Mouse (Mus musculus) cerebellum, postnatal 4 days (tissue): ENCODE measurements around the gene Hook1.
"Not testable (repeated sequence)": the region's sequence is repeated elsewhere in the genome, so short reads cannot be mapped to it uniquely, and the experiment has no call there.

Experiments used
- DNase-seq, 2 experiments: peaks; one replicate each; pipeline ENCODE4 v3.0.0; 2022; ENCODE audit warnings: low spot score in 2 of 2, mixed read lengths in 1 of 2

Hook1 gene

DNA sequence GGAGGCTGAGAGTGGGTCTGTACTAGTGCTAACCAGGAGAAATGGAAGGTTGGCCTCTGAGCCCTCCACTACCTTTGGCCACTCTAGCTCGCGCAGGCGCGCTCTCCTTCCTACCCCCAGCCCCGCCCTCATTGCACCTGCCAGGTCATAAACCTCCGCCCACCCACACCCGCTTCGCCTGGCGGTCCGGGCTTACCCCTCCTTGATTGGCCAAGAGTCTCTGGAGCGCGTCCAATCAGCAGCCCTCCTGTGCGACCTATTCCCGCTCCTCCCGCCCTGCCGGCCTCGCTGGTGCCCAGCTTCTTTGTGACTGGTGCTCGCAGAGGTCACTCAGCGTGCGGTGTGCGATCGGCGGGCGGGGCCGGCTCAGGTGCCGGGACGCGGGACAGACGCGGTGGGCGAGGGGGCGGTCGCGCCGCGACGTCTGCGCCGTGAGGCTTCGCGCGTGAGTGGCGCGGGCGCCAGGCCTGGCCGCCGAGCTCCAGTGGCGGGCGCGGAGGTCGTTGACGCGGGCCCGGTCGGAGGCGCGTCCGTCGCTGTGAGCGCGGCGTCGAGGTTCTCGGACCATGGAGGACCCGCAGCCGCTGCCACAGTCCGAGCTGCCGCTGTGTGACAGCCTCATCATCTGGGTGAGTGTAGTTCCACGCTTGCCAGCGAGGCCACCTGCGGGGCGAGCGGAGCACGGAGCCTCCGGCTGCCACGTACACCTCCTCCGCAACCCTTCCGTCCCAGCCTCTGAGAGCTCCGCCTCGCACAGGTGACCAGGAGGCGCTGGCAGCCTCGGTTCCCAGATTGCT is at the start of gene Hook1:
TSS of gene Hook1 (plus strand) at position 313 of the 797 bp plus-strand sequence.
- peak; percentile 85 to 95 for DNase-seq

DNA sequence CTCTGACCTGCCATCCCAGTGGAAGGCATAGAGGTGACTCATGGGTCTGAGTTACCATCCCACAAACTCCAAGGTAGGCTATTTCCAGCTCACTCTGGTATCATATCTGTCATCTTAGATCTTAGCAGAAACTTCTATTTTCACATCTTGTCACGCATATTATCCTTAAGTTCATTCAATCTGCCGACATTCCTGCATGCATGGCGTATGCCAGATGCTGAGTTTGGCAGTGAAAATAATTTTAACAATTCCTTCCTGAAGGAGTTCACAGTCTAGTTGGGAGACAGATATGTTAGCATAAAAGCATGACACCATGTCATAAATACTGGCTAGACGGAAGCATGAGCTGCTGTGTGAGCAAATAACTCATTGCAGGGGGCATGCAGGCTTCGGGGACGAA is 49.3 kb upstream of the Hook1 start:
- DNase-seq: no peak

DNA sequence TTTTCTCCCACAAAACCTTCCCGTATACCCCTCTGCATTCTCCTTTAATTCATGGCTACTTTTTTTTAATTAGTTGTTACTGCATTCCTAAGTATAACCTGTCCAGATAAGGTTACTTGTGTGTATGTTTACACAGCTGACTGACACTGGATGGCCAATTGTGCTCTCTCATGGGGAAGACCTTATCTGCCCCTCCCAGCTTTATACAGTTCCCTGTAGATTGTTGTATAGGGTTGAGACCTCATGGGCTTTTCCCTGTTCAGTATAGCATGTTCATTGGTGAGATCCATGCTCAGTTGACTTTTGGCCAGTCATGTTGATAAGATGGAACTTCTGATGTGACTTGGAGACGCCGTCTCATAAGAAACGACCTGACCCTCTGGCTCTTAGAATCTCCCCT is 46.6 kb upstream of the Hook1 start:
- DNase-seq: no peak

DNA sequence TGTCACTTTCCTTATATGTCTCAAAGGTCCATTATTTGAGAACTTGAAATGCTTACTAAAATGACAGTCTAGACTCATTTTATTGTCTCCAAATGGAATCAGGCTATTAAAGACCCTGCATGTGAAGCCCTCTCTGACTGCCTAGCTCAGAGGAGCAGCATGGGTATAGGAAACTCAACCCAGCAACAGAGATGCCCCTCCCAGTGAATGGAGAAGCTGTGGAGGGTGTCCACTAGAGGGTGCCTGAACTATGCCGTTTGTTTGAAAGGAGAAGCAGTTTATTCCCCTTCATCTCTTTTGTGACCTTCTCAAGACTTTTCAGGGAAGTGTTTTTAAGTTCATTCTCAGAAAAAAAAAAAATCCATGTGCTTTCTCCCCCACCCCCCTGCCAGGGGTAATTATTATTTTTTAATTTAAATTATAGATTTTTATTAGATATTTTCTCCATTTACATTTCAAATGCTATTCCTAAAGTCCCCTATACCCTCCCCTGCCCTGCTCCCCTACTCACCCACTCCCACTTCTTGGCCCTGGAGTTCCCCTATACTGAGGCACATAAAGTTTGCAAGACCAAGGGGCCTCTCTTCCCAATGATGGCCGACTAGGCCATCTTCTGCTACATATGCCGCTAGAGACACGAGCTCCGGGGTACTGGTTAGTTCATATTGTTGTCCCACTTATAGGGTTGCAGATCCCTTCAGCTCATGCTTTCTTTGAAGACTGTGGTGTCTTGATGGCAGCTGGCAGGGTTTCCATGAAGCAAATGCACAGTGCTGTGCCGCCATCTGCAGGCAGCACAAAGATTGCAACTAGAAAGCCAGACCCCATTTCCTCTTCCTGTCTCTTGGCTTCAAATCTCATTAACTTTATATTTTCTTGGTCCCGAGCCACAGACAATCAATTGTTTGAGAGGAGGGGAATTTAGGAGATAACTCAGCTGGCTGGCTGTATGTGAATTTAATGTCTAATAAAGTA is 42.5 kb upstream of the Hook1 start:
- peak; percentile 57 to 84 for DNase-seq

DNA sequence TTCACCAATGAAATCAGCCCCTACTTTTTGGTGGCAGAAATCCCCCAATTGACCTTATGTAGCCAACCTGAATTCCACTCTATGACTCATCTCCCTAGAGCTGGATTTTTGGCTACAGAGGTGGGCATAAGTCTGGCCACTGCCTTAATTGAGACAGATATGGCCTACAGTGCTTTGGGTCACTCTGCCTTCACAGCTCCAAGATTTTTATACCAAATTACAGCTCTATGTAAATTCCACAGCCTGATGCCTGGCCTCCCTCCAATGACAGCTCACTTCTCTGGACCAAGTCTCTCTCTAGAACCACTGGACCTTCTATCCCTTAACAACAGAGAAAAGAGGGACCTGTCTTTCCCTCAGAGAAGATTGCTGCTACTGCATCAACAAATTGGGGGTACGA is 38.2 kb upstream of the Hook1 start:
- DNase-seq: no peak

DNA sequence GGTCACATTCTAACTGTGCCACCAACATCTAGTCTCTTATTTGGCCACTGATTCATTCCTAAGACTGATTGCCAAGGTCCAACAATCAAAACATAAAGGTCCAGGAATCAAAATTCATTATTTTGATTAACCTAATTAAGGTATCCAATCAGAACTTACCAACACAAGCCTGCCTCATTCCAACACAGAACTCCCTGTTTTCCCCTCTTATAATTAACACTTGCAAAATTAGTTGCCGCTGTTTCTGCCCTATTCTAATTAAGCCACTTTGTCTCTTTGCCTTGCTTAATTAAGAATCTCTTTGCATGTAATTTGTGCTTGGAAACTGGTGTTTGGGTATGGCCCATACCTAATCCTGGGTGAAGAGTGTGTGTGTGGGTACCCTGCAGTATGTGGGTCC is 37.1 kb upstream of the Hook1 start:
- no peak for DNase-seq

DNA sequence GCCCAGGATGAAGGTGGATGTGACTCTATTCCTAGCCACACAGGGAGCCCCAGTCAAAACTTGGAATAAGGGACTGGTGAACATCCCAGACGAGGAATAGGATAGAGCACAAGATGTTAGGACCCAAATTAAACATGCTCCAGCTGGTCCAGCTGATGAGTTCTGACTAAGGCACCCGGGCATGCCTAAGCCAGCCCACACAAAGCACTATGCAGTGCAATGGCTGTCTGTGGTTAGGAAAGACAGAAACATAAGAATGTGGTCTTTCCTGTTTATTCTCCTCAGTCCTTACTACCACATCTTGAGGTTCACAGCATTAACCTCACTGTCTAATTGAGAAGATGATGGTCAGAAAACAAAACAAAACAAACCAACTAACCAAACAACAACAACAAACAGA is 35.7 kb upstream of the Hook1 start:
- no peak for DNase-seq

DNA sequence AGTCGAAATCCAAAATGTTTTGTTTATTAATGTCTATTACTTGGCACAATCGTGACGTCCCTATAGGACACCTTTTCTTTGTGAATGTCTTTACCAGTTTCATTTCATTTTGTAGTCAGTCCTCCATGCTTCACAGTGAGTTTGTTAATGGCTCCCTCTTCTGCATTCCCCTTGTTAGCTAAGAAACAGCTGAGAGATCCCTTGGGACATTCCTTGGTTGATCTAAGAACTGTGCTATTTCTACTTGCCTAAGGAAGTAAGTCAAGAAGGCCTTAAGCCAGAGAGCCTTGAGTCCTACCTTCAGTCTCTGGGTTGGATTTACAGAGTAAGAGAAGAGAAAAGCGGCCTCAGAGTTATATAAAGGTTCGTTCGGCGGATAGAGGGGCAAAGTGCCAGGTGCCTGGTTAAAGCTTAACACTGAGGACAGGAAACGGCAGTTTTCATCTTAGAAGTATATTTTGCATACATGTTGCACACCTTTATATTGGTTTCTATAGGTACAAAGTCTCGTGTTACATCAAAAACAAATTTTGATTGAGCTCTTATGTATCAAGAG is 33.2 kb upstream of the Hook1 start:
- DNase-seq: no peak

DNA sequence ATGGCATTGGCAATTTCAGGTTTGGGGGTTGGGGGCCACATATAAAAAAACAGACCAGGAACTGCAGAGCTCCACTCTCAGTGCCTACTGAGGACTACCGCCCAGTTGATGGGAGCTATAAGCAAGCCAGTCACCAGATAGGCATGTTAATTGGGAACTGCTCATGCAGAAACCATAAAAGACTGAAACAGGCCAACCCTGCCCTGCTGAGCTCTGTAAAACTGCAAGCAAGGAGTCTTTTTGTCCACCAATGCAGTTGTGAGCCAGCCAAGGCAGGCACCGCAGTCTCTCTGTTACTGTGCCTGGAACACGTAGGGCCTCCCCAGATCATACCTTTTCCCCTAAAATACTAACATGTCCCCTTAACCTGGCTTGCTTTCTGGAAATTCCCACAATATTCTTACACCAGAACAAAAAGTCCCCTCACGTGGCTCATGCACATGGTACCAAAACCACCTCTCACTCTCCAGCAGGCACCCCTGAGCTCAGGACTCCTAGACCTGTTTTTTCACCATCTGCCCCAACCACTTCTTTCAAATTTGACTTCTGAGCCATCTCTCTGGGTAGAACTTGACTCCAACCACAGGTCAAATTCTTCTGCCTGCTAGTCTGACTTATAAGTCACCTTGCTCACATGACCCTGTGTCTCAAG is 32.5 kb upstream of the Hook1 start:
- DNase-seq: no peak

DNA sequence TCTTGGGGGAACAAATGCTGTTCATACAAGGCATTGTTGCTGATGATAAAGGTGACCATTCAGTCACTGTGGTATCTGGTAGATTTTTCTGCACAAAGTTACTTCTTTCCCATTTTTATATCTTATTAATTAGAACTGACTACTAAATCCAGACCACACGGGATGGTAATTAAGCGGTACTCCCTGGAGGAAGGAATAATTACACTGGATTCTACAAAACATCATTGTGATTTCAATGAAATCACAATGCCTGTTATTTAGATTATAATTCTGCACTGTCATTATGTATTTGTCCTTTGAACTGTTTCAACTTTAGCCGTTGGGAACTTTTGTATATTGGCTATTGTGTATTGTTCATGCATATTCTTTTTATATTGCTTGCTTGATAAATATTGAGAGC is 28.3 kb upstream of the Hook1 start:
- DNase-seq: no peak

DNA sequence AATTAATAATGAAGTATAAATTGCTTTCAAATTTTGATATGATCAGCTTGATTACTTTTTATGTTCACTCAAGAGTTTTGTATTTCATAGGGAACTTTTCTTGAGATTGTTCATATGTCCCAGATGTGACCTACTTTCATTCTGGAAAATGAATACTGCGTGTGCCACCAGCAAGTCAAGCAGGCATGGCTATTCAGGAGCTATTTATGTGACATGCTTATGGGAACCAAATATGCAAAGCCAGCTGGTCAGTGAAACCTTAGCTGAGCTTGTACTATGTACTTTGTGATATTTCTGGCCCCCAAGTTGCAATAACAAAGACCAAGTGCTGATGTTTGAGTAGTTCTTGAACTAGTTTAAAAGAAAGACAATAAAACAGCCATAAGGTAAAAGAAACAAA is 19.1 kb upstream of the Hook1 start:
- no peak for DNase-seq

DNA sequence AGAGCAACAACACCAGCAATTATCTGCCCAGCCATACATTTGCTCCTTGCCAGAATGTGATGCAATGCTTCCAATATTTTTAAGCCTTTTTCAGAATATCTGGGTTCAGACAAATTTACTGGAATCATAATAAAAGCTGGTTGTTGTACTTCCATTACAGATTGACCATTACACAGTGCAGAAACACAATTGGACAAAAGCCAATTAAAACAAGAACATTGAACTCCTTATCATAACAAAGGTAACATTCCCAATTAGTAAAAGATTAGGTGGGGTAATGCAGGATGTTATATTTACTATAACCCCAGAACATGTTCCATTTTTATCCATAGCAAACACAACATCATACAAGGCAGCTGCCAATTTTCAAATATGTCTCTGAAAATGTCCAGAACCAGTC is 13.7 kb upstream of the Hook1 start:
- DNase-seq: no peak

DNA sequence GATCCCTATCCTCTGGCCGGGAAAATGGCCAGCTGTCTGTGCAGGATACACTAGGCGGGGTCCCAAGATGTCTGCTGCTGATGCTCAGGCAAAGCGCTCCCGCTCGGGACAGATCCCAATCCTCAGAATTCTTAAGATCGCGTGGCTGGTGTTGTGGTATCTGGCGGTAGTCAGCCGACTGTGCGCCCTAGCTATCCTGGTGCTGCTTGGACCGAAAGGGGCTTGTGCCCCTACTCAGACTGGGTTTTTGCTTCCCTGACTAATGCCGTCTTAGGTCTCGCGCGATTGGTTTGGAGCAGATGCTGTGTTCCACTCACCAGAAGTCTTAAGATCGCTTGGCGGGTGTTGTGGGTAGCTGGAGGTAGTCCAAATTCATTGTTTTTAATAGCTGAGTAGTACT is 15.2 kb downstream of the Hook1 start:
- DNase-seq: not testable (repeated sequence)

DNA sequence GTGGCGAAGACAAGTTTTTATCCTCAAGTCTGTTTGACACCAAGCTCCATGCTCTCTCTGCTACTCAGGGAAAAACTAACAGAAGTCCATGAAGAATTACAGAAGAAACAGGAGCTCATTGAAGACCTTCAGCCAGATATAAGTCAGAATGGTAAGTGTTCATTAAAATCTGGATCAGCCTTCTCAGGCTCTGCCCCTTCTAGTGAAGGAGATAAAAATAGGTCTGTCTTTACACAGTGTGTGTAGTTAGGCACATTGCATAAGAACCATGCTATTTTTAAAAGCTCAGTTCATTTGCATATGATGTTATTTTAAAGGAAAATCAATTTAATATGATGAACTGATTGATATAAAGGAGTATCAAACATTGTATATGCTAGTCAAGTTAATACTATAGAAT is 49.8 kb downstream of the Hook1 start:
- DNase-seq: no peak

DNA sequence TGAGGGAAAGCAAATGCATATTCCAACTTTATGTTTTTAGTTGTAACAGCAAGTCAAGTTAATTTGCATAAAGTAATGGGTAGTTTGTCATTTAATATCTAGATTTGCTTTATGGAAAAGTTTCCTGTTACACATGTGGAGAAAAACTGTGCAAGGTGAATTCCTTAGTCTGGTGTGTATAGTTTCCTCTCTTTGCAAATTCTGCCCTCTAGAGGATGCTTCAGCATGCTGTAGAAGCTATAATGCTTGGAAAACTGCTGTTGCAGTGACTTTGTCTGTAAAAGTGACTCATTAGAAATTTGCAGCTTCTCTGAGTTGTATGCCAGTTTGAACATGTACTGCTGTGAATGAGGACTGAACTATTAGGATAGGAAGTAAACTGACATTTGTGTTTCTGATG is 55.8 kb downstream of the Hook1 start:
- no peak for DNase-seq

DNA sequence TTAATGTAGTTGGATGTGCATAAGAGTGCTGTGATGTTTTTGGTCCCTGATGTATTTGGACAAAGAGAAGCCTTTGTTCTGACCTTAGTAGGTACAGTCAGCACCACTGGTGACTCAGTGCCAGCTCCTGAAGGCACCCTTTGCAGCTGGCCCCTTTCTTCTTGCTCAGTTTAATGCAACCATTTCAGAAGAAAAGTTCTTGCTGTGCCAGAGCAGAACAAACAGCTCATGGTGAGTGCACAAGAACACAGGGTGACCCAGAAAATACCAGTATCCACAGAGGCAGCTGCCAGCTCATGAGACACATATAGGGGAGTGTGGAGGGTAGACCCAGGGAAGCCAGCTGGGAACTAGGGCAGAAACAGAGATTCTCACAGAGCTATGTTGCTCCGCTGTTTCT is 61.4 kb downstream of the Hook1 start:
- peak in 1 of 2 experiments; percentile 1 for DNase-seq

DNA sequence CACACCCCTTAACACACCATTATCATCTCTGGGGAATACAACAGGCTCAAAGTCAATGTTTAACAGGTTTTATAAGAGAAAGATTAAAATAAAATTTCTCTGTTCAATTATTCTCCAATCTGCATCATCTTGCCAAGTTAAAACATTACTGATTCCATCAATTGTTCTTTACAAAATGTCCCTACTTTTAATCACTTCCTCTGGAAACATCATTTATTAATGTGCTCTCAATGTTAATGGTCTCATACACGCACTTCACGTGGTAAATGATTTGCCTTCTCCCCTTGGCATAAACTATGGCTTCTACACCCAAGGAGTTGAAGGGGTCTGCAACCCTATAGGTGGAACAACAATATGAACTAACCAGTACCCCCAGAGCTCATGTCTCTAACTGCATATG is 93.1 kb downstream of the Hook1 start:
- DNase-seq: no peak

DNA sequence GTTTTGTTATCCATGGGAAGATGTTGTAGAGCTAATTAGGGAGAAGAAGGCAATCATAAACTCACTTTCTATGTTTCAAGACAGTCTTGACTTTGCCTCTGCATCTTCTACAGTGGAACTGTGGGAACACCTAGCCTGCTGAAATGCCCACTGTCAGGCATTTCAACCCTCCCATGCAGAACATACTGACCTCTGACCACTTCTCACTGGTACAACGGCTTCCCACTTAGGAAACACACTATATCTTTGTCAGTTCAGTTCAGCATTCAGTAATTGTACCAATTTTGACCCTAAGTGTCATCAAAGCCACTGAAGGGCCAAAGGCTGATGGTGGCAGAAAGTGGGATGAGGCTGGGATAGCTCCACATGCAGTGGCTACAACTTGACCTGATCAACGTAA is 95.0 kb downstream of the Hook1 start:
- no peak for DNase-seq
